8 mouse cellular contexts compared by ENCODE assay signal in the genomic region with DNA sequence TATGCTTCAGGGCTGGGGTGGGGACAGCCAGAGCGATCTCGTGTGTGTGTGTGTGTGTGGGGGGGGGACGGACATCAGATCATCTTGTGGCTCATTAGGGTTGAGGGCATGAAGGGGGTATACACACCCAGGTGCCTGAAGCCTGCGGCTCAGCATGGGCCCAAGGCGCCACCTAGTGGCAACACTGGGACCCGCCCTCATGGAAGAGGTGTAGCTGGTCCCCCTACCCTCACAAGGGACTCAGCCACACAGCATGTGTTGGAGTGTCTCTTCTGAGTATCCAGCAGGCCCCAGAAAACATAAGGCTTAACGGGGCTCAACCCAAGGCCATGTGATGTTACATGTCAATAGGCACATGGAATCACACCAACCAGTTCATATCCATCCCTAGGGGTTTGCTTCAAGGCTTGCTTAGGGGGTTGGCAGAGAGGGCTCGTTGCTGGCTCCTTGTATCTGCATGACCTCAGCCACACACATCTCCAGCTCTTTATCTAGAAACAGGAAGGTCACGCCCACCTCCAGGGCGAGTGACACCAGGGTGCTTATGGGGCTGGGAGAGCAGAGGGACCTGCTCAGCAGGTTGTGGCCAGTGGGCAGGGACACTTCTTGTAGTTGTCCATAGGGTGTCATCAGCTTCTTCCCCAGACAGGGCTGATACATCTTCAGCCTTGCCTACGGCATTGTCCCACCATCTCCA.
DNase-seq lines count a peak whose midpoint lies in the region; ATAC-seq and TF ChIP-seq lines count a peak whose summit lies in the region.
"Had no signal": no experiment of that assay in that cellular context is flagged by ENCODE, and none has a peak within 500 bp of the region (broad histone marks: within the 10 kb centered on the region; RNA-seq: fewer than 3 reads in every experiment).

No protein-coding gene starts in this region.

- H3K27ac ChIP-seq in forebrain, embryonic 13.5 days, result no peak overlapping the region
- no peak overlapping the region for H3K27ac ChIP-seq in hindbrain, embryonic 13.5 days
- H3K27ac ChIP-seq in midbrain, embryonic 10.5 days (replicated peaks), result no peak overlapping the region
- no peak overlapping the region for H3K27ac ChIP-seq in spleen, adult 2 months (ENCODE audit: insufficient read depth, low read length)
- H3K27ac ChIP-seq: limb, embryonic 15.5 days had no signal

- H3K36me3 ChIP-seq in forebrain, embryonic 13.5 days (ENCODE audit: poor library complexity, severe bottlenecking), result peaks cover 44% of the 10 kb centered on the region
- peaks cover 45% of the 10 kb centered on the region for H3K36me3 ChIP-seq in hindbrain, embryonic 13.5 days
- peaks cover 50% of the 10 kb centered on the region for H3K36me3 ChIP-seq in midbrain, embryonic 10.5 days
- peaks cover 36% of the 10 kb centered on the region for H3K36me3 ChIP-seq in spleen, adult 2 months (ENCODE audit: control insufficient read depth, insufficient read depth, low read length)

- peak; percentile 77; the same call in 1 of the 2 replicates for TF ChIP-seq CTCF in spleen, adult 2 months (IDR thresholded peaks at IDR 0.05; ENCODE audit: extremely low read depth, insufficient read depth, insufficient read length, insufficient replicate concordance)

- intact Hi-C loops in left cerebral cortex, postnatal 14 days (cut with DNase I), result loop anchor here (2.0 to 10.0 kb wide), 2 partner anchors 146 to 276 kb away; no protein-coding TSS in a partner anchor

- ATAC-seq in forebrain, embryonic 13.5 days, result peak; percentile 74
- ATAC-seq in hindbrain, embryonic 13.5 days (ENCODE audit: low FRiP score), result peak; percentile 79

- no peak overlapping the region for H3K4me3 ChIP-seq in forebrain, embryonic 13.5 days
- no peak overlapping the region for H3K4me3 ChIP-seq in hindbrain, embryonic 13.5 days
- no peak overlapping the region for H3K4me3 ChIP-seq in midbrain, embryonic 10.5 days
- no peak overlapping the region for H3K4me3 ChIP-seq in spleen, adult 2 months (ENCODE audit: extremely low read depth, insufficient read depth, insufficient read length)
- H3K4me3 ChIP-seq: limb, embryonic 15.5 days had no signal

- DNase-seq in MN1 (ENCODE audit: low spot score), result peak; percentile 71
- peak; percentile 38 for DNase-seq in c-Kit-positive CD71-positive TER-119-negative erythroid progenitor cells, embryonic 14.5 days (ENCODE audit: low read depth)
- peak; percentile 70 to 79 for DNase-seq in left cerebral cortex, postnatal 14 days (ENCODE audit: low spot score in 2 of 2)
- peak; percentile 75 for DNase-seq in midbrain, embryonic 10.5 days (ENCODE audit: low spot score)
- DNase-seq in spleen, adult 2 months (ENCODE audit: low read depth in 1 of 2, low spot score in 2 of 2), result peak in 1 of 2 experiments; percentile 57

- no peak overlapping the region for H3K4me2 ChIP-seq in forebrain, embryonic 13.5 days
- H3K4me2 ChIP-seq in hindbrain, embryonic 13.5 days, result no peak overlapping the region
- H3K4me2 ChIP-seq: limb, embryonic 15.5 days had no signal

- H3K27me3 ChIP-seq in forebrain, embryonic 13.5 days, result no peaks in the 10 kb centered on the region
- 0 out of 2 replicates have a peak, but pooled peaks cover 10% of the 10 kb centered on the region for H3K27me3 ChIP-seq in hindbrain, embryonic 13.5 days
- H3K27me3 ChIP-seq in midbrain, embryonic 10.5 days (ENCODE audit: low read depth, poor library complexity, severe bottlenecking), result no peaks in the 10 kb centered on the region
- no peaks in the 10 kb centered on the region for H3K27me3 ChIP-seq in spleen, adult 2 months (ENCODE audit: control insufficient read depth, insufficient read depth, low read length)
- H3K27me3 ChIP-seq: limb, embryonic 15.5 days had no signal

- WGBS in forebrain, embryonic 13.5 days, result 32% methylated on average over 11 of the region's 11 CpGs
- 31% methylated on average over 11 of the region's 11 CpGs for WGBS in hindbrain, embryonic 13.5 days
- 27% methylated on average over 11 of the region's 11 CpGs for WGBS in midbrain, embryonic 10.5 days
- 44% methylated on average over 11 of the region's 11 CpGs for WGBS in spleen, adult 2 months

- peaks cover 3% of the 10 kb centered on the region; the same call in 1 of the 2 replicates for H3K4me1 ChIP-seq in forebrain, embryonic 13.5 days
- H3K4me1 ChIP-seq in hindbrain, embryonic 13.5 days (replicated peaks), result peaks cover 9% of the 10 kb centered on the region; the same call in 1 of the 2 replicates
- peaks cover 24% of the 10 kb centered on the region for H3K4me1 ChIP-seq in midbrain, embryonic 10.5 days
- H3K4me1 ChIP-seq in spleen, adult 2 months (ENCODE audit: control insufficient read depth, insufficient read depth, insufficient read length), result no peaks in the 10 kb centered on the region

- no peaks in the 10 kb centered on the region for H3K9me3 ChIP-seq in forebrain, embryonic 13.5 days (replicated peaks)
- H3K9me3 ChIP-seq in hindbrain, embryonic 13.5 days, result no peaks in the 10 kb centered on the region
- no peaks in the 10 kb centered on the region for H3K9me3 ChIP-seq in midbrain, embryonic 10.5 days (replicated peaks)
- H3K9me3 ChIP-seq: limb, embryonic 15.5 days had no signal

- no peak for TF ChIP-seq POLR2A in spleen, adult 2 months (IDR thresholded peaks at IDR 0.05; ENCODE audit: low read depth, low read length)

- no peak overlapping the region for H3K9ac ChIP-seq in forebrain, embryonic 13.5 days
- no peak overlapping the region for H3K9ac ChIP-seq in hindbrain, embryonic 13.5 days
- H3K9ac ChIP-seq: limb, embryonic 15.5 days had no signal
